Comparison of ENCODE assay signal across 28 mouse cellular contexts in genomic region chr3:157973236-157973635, GRCm38 (mm10). TPM values are rescaled to one million over a fixed set of nuclear protein-coding genes. Genes with fewer than 3 reads are reported as not detected.
DNase-seq lines count a peak whose midpoint lies in the region; ATAC-seq and TF ChIP-seq lines count a peak whose summit lies in the region.
"Had no signal": no experiment of that assay in that cellular context is flagged by ENCODE, and none has a peak within 500 bp of the region (broad histone marks: within the 10 kb centered on the region; RNA-seq: fewer than 3 reads in every experiment).

No protein-coding gene starts in this region.

- 98% methylated on average over 2 of the region's 2 CpGs for WGBS in intestine, postnatal 0 days
- 97% methylated on average over 2 of the region's 2 CpGs for WGBS in intestine, embryonic 15.5 days
- WGBS in midbrain, postnatal 0 days: 99% methylated on average over 2 of the region's 2 CpGs
- 100% methylated on average over 2 of the region's 2 CpGs for WGBS in midbrain, embryonic 15.5 days

- H3K9ac ChIP-seq in intestine, postnatal 0 days (ENCODE audit: low read depth, low read length): no peak overlapping the region
- H3K9ac ChIP-seq in intestine, embryonic 15.5 days: no peak overlapping the region
- H3K9ac ChIP-seq in midbrain, postnatal 0 days (replicated peaks; ENCODE audit: low read length, poor library complexity, severe bottlenecking): no peak overlapping the region
- H3K9ac ChIP-seq in midbrain, embryonic 15.5 days: no peak overlapping the region
- H3K9ac ChIP-seq: forebrain, embryonic 13.5 days; hindbrain, embryonic 13.5 days; kidney, embryonic 15.5 days; limb, embryonic 13.5 days; liver, embryonic 12.5 days had no signal

- DNase-seq in midbrain, postnatal 0 days (ENCODE audit: low spot score): no peak
- DNase-seq in ZHBTc4 (ENCODE audit: low read depth, low spot score): peak; percentile 51
- no peak for DNase-seq in heart, postnatal 36 days
- DNase-seq: adrenal gland, adult 2 months; adrenal gland, postnatal 36 days; cerebellum, adult 2 months; cerebellum, postnatal 25 days; gastrocnemius, postnatal 25 days; heart, adult 18-20 months; heart, postnatal 4 days; kidney, adult 11 months; kidney, postnatal 25 days; lung, adult 18-20 months; lung, postnatal 10 days; thymus, postnatal 14 days had no signal

- no peak overlapping the region for H3K4me3 ChIP-seq in intestine, postnatal 0 days (ENCODE audit: low read depth, low read length)
- no peak overlapping the region for H3K4me3 ChIP-seq in intestine, embryonic 15.5 days (replicated peaks)
- no peak overlapping the region for H3K4me3 ChIP-seq in midbrain, postnatal 0 days (ENCODE audit: low read depth, low read length)
- no peak overlapping the region for H3K4me3 ChIP-seq in midbrain, embryonic 15.5 days
- H3K4me3 ChIP-seq: forebrain, embryonic 13.5 days; hindbrain, embryonic 13.5 days; kidney, embryonic 15.5 days; limb, embryonic 13.5 days; liver, embryonic 12.5 days; midbrain, embryonic 10.5 days had no signal

- H3K4me2 ChIP-seq in intestine, postnatal 0 days (replicated peaks; ENCODE audit: low read depth): no peak overlapping the region
- H3K4me2 ChIP-seq in intestine, embryonic 15.5 days (replicated peaks): no peak overlapping the region
- no peak overlapping the region for H3K4me2 ChIP-seq in midbrain, postnatal 0 days (ENCODE audit: low read depth, low read length, poor library complexity, severe bottlenecking)
- H3K4me2 ChIP-seq in midbrain, embryonic 15.5 days: no peak overlapping the region
- H3K4me2 ChIP-seq: forebrain, embryonic 13.5 days; heart, embryonic 11.5 days; hindbrain, embryonic 13.5 days; kidney, embryonic 15.5 days; limb, embryonic 13.5 days; liver, embryonic 12.5 days had no signal

- H3K36me3 ChIP-seq in intestine, postnatal 0 days (ENCODE audit: control insufficient read depth, insufficient read depth): no peaks in the 10 kb centered on the region
- 0 out of 2 replicates have a peak, but pooled peaks cover 2% of the 10 kb centered on the region for H3K36me3 ChIP-seq in intestine, embryonic 15.5 days
- H3K36me3 ChIP-seq in midbrain, postnatal 0 days (ENCODE audit: insufficient read depth, low read length): no peaks in the 10 kb centered on the region; the same call in 1 of the 2 replicates
- no peaks in the 10 kb centered on the region for H3K36me3 ChIP-seq in midbrain, embryonic 15.5 days (replicated peaks)

- no peak for ATAC-seq in intestine, postnatal 0 days
- no peak for ATAC-seq in intestine, embryonic 15.5 days
- ATAC-seq in midbrain, postnatal 0 days (ENCODE audit: low FRiP score): no peak
- ATAC-seq in midbrain, embryonic 15.5 days (replicated peaks): no peak
- ATAC-seq in frontal cortex, adult (ENCODE audit: low TSS enrichment): no peak
- ATAC-seq: activated CD4-positive, CD25-positive, alpha-beta regulatory T cell, adult 4 months; forebrain, embryonic 13.5 days; liver, embryonic 12.5 days had no signal

- H3K27ac ChIP-seq in intestine, postnatal 0 days (ENCODE audit: low read depth, low read length): no peak overlapping the region
- H3K27ac ChIP-seq in intestine, embryonic 15.5 days: no peak overlapping the region
- H3K27ac ChIP-seq in midbrain, postnatal 0 days (ENCODE audit: low read depth, low read length): no peak overlapping the region
- no peak overlapping the region for H3K27ac ChIP-seq in midbrain, embryonic 15.5 days
- H3K27ac ChIP-seq: forebrain, embryonic 13.5 days; hindbrain, embryonic 13.5 days; kidney, embryonic 15.5 days; limb, embryonic 13.5 days; liver, embryonic 12.5 days; midbrain, embryonic 10.5 days had no signal

- intact Hi-C loops in heart, postnatal 36 days (cut with DNase I): no loop called here

- peak; percentile 24; the same call in 1 of the 2 replicates for TF ChIP-seq CTCF in intestine, postnatal 0 days (IDR thresholded peaks at IDR 0.05; ENCODE audit: low read depth)
- 0 out of 2 replicates have a peak, but pooled peaks have one; percentile 13 for TF ChIP-seq CTCF in midbrain, postnatal 0 days (IDR thresholded peaks at IDR 0.05)

- no peaks in the 10 kb centered on the region for H3K4me1 ChIP-seq in intestine, postnatal 0 days (replicated peaks; ENCODE audit: control insufficient read depth, insufficient read depth, low read length)
- H3K4me1 ChIP-seq in intestine, embryonic 15.5 days (replicated peaks): no peaks in the 10 kb centered on the region
- no peaks in the 10 kb centered on the region for H3K4me1 ChIP-seq in midbrain, postnatal 0 days (ENCODE audit: insufficient read depth, low read length)
- H3K4me1 ChIP-seq in midbrain, embryonic 15.5 days: no peaks in the 10 kb centered on the region
- H3K4me1 ChIP-seq: forebrain, embryonic 13.5 days; hindbrain, embryonic 13.5 days; kidney, embryonic 15.5 days; limb, embryonic 13.5 days; liver, embryonic 12.5 days; midbrain, embryonic 10.5 days had no signal

- H3K27me3 ChIP-seq in intestine, postnatal 0 days (replicated peaks; ENCODE audit: control insufficient read depth, insufficient read depth, low read length): no peaks in the 10 kb centered on the region
- H3K27me3 ChIP-seq in intestine, embryonic 15.5 days (replicated peaks): no peaks in the 10 kb centered on the region
- no peaks in the 10 kb centered on the region for H3K27me3 ChIP-seq in midbrain, postnatal 0 days (ENCODE audit: insufficient read depth, low read length)
- H3K27me3 ChIP-seq in midbrain, embryonic 15.5 days (replicated peaks): no peaks in the 10 kb centered on the region
- H3K27me3 ChIP-seq: forebrain, embryonic 13.5 days; hindbrain, embryonic 13.5 days; kidney, embryonic 15.5 days; limb, embryonic 13.5 days; liver, embryonic 12.5 days had no signal

- H3K9me3 ChIP-seq in intestine, postnatal 0 days (ENCODE audit: control insufficient read depth): no peaks in the 10 kb centered on the region
- H3K9me3 ChIP-seq in intestine, embryonic 15.5 days: no peaks in the 10 kb centered on the region
- H3K9me3 ChIP-seq in midbrain, postnatal 0 days (ENCODE audit: low read length): no peaks in the 10 kb centered on the region
- no peaks in the 10 kb centered on the region for H3K9me3 ChIP-seq in midbrain, embryonic 15.5 days
- H3K9me3 ChIP-seq: forebrain, embryonic 13.5 days; hindbrain, embryonic 13.5 days; kidney, embryonic 15.5 days; limb, embryonic 13.5 days; liver, embryonic 12.5 days; midbrain, embryonic 10.5 days had no signal

RNA-seq across cellular contexts. Expression of gene Ankrd13c, which starts 26.2 kb away (rescaled TPM):
- 25.2 and 27.2 TPM in 2 replicates for polyA plus RNA-seq in intestine, postnatal 0 days (2015; fragmentation: Nextera tagmentation; extraction: Ambion mirVana)
- 21.1 and 21.2 TPM in 2 replicates for polyA plus RNA-seq in intestine, embryonic 15.5 days (2015; fragmentation: Nextera tagmentation; extraction: Ambion mirVana)
- 31.6 and 40.5 TPM in 2 replicates for total RNA-seq in midbrain, postnatal 0 days (2014; rRNA removed)
- 21.0 and 26.2 TPM in 2 replicates for polyA plus RNA-seq in midbrain, postnatal 0 days (2015; fragmentation: Nextera tagmentation; extraction: Ambion mirVana)
- 25.9 and 26.4 TPM in 2 replicates for polyA plus RNA-seq in midbrain, embryonic 15.5 days (2015; fragmentation: Nextera tagmentation; extraction: Ambion mirVana)
- 10 to 100 TPM; 30.0 to 32.3 TPM for total RNA-seq in heart, postnatal 36 days (2021)

RNA-seq across cellular contexts. Expression of gene Cth, which starts 48.4 kb away (rescaled TPM):
- 14.7 and 19.7 TPM in 2 replicates for polyA plus RNA-seq in intestine, postnatal 0 days (2015; fragmentation: Nextera tagmentation; extraction: Ambion mirVana)
- polyA plus RNA-seq in intestine, embryonic 15.5 days (2015; fragmentation: Nextera tagmentation; extraction: Ambion mirVana): 54.0 and 58.1 TPM in 2 replicates
- 2.5 and 4.0 TPM in 2 replicates for total RNA-seq in midbrain, postnatal 0 days (2014; rRNA removed)
- 1.5 and 2.0 TPM in 2 replicates for polyA plus RNA-seq in midbrain, postnatal 0 days (2015; fragmentation: Nextera tagmentation; extraction: Ambion mirVana)
- 2.3 and 2.6 TPM in 2 replicates for polyA plus RNA-seq in midbrain, embryonic 15.5 days (2015; fragmentation: Nextera tagmentation; extraction: Ambion mirVana)
- 1 to 10 TPM; 2.8 to 5.1 TPM for total RNA-seq in heart, postnatal 36 days (2021)
- total RNA-seq: monocyte, adult 5-6 weeks had no signal
